Mouse (Mus musculus) erythroblast, embryonic 14.5 days (primary cell): ENCODE results near the gene Phykpl.

ENCODE experiments used
- GATA1 ChIP-seq: IDR thresholded peaks from 2 replicates; pipeline ENCODE4 v1.6.1; 2012; ENCODE audit warnings: low read length, inconsistent platforms, mixed read lengths
- TAL1 ChIP-seq: IDR thresholded peaks from 3 replicates; pipeline ENCODE4 v1.6.1; 2012; ENCODE audit warnings: low read length, inconsistent platforms, mixed read lengths

GRCm38 (mm10) chr11:51591168-51591567, 6.6 kb downstream of the Phykpl start:
- TF ChIP-seq GATA1 (no peak), TAL1 (no peak)
